Mouse (Mus musculus): ENCODE measurements at regions not wholly inside any gene's neighbourhood (a gene's known extent, or its start where the extent isn't known, plus 50 kb on each side); places are given as distances from the start of the nearest gene placed in this dataset.
"Not testable (repeated sequence)": the region's sequence is repeated elsewhere in the genome, so short reads cannot be mapped to it uniquely, and the experiment has no call there.

- peak; percentile 71 for ATAC-seq (ENCODE audit: low read depth)
- no peak overlapping the region for H3K4me2 ChIP-seq
- WGBS, result 18% methylated on average over 3 of the region's 3 CpGs
Measured at GRCm38 (mm10) chr3:17592463-17592862, 355.7 kb upstream of the Cypt12 start.

DNA sequence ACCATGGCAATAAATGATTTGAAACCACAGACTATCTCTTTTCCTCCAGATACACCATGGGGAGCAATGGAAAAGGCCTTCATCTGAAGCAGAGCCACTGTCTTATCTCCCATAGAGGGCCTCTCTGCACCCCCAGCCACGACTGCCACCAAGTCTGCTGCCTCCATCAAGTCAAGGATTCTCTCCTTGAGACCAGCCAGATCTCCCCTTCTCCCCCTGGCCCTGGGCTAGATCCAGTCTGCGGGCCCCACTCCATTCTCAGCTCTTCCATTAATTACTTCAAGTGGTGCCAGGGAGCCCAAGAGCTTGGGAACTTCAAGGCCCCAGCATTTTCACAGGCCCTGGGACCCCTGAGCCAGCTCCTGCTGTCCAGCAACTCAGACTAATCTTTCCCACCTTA, 351.8 kb upstream of the Cypt12 start:
- Histone ChIP-seq H3K36me3 (no peaks in the 10 kb centered on the region), H3K4me2 (no peak overlapping the region), H3K4me1 (replicated peaks) (no peaks in the 10 kb centered on the region), H3K27ac (replicated peaks) (no peak overlapping the region), H3K27me3 (no peaks in the 10 kb centered on the region), H3K4me3 (no peak overlapping the region), H3K9me3 (no peaks in the 10 kb centered on the region), H3K9ac (no peak overlapping the region)
- ATAC-seq (ENCODE audit: low read depth), result no peak
- 68% methylated on average over 2 of the region's 2 CpGs for WGBS

More at GRCm38 (mm10) chr3:17592463-17592862, 355.7 kb upstream of the Cypt12 start:
- no peak overlapping the region for H3K4me3 ChIP-seq
- H3K27me3 ChIP-seq, result no peaks in the 10 kb centered on the region
- no peak overlapping the region for H3K9ac ChIP-seq
- no peaks in the 10 kb centered on the region for H3K4me1 ChIP-seq (replicated peaks)
- no peaks in the 10 kb centered on the region for H3K9me3 ChIP-seq
- peak overlapping the region; percentile 61 for H3K27ac ChIP-seq (replicated peaks)
- no peaks in the 10 kb centered on the region for H3K36me3 ChIP-seq

GRCm38 (mm10) chr3:17613486-17613885, 334.7 kb upstream of the Cypt12 start:
- WGBS, result 95% methylated on average over 1 of the region's 1 CpGs

DNA sequence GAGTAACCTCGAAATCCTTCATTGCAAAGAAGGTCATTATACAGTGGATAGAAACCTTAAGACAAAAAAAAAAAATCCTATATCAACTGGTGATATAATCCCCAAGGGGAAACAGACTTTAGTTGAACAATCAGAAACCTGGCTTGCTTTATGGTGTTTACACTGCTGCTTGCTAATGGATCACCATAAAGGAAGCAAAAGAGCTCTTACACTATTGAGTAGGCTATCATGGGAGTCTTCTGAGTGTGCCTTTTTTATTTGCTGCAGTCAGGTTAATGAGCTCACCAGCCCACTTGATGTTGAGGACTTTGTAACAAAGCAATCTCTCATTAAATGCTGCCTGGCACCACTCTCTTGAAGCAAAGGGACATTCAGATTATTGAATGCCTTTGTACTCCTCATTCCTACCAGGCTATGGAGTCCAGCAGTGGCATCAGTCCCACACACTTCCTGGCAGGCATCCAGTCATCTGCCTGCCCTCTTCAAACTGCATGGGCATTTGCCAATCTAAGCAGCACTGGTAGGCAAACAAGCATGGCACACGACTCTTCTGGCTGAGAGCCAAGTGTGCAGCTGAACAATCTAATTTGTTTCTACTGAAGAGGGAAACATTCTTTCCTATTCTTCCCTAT, 331.7 kb upstream of the Cypt12 start:
- no peak overlapping the region for H3K4me3 ChIP-seq
- H3K4me2 ChIP-seq, result no peak overlapping the region
- no peaks in the 10 kb centered on the region for H3K9me3 ChIP-seq
- peak; percentile 77 for ATAC-seq (ENCODE audit: low read depth)
- H3K9ac ChIP-seq, result no peak overlapping the region
- peaks cover 12% of the 10 kb centered on the region for H3K4me1 ChIP-seq (replicated peaks)
- WGBS, result 45% methylated on average over 2 of the region's 2 CpGs
- H3K36me3 ChIP-seq, result no peaks in the 10 kb centered on the region
- H3K27ac ChIP-seq (replicated peaks), result peak overlapping the region; percentile 73
- peaks cover 14% of the 10 kb centered on the region for H3K27me3 ChIP-seq

More at GRCm38 (mm10) chr3:17613486-17613885, 334.7 kb upstream of the Cypt12 start:
- Histone ChIP-seq H3K27ac (replicated peaks) (0 out of 2 replicates have a peak overlapping the region, but pooled peaks have one; percentile 2), H3K9me3 (no peaks in the 10 kb centered on the region), H3K4me1 (replicated peaks) (0 out of 2 replicates have a peak, but pooled peaks cover 6% of the 10 kb centered on the region), H3K4me3 (no peak overlapping the region), H3K4me2 (no peak overlapping the region), H3K27me3 (peaks cover 14% of the 10 kb centered on the region), H3K9ac (no peak overlapping the region), H3K36me3 (no peaks in the 10 kb centered on the region)
- ATAC-seq (ENCODE audit: low read depth), result no peak

- H3K36me3 ChIP-seq, result no peaks in the 10 kb centered on the region
- H3K9me3 ChIP-seq, result no peaks in the 10 kb centered on the region
- peak; percentile 77 for ATAC-seq (ENCODE audit: low read depth)
- peaks cover 12% of the 10 kb centered on the region for H3K4me1 ChIP-seq (replicated peaks)
- H3K27ac ChIP-seq (replicated peaks), result peak overlapping the region; percentile 93
- peaks cover 8% of the 10 kb centered on the region for H3K27me3 ChIP-seq
- no peak overlapping the region for H3K9ac ChIP-seq
- H3K4me2 ChIP-seq, result peak overlapping the region; percentile 41
- WGBS, result 10% methylated on average over 2 of the region's 2 CpGs
- no peak overlapping the region for H3K4me3 ChIP-seq
Measured at GRCm38 (mm10) chr3:17619489-17619888, 328.7 kb upstream of the Cypt12 start.

DNA sequence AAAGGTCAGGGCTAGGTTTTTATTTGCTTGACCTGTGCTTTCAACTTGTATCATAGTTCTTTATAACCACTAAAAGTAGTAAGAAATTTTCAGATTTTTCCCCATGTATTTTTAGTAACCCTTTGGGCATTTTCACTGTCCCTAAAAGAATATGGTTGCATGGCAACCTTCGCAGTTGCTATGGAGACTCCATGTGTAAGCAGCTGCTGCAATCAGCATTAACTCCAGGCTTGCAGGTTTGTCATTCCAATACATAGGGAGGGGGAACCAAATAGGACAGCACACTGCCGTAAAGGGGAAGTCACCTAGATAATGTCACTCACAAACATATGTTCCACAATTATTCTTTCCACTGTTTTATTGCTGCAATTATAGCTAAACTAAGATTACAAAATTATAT, 328.3 kb upstream of the Cypt12 start:
- Histone ChIP-seq H3K9me3 (no peaks in the 10 kb centered on the region), H3K27me3 (peaks cover 8% of the 10 kb centered on the region), H3K4me1 (replicated peaks) (peaks cover 12% of the 10 kb centered on the region), H3K4me3 (no peak overlapping the region), H3K27ac (replicated peaks) (peak overlapping the region; percentile 93), H3K4me2 (peak overlapping the region; percentile 41), H3K36me3 (no peaks in the 10 kb centered on the region), H3K9ac (no peak overlapping the region)
- WGBS, result 21% methylated on average over 2 of the region's 2 CpGs
- ATAC-seq (ENCODE audit: low read depth), result peak; percentile 96

- Histone ChIP-seq H3K27ac (replicated peaks) (peak overlapping the region; percentile 87), H3K9me3 (no peaks in the 10 kb centered on the region), H3K27me3 (peaks cover 3% of the 10 kb centered on the region), H3K4me2 (no peak overlapping the region), H3K4me1 (replicated peaks) (peaks cover 12% of the 10 kb centered on the region), H3K9ac (no peak overlapping the region), H3K36me3 (no peaks in the 10 kb centered on the region), H3K4me3 (no peak overlapping the region)
- WGBS, result 65% methylated on average over 2 of the region's 2 CpGs
- peak; percentile 52 for ATAC-seq (ENCODE audit: low read depth)
Measured at GRCm38 (mm10) chr3:17620398-17620797, 327.8 kb upstream of the Cypt12 start.

- H3K4me2 ChIP-seq, result no peak overlapping the region
- 73% methylated on average over 3 of the region's 3 CpGs for WGBS
- ATAC-seq (ENCODE audit: low read depth), result no peak
- H3K4me1 ChIP-seq (replicated peaks), result no peaks in the 10 kb centered on the region
- no peak overlapping the region for H3K27ac ChIP-seq (replicated peaks)
- H3K9me3 ChIP-seq, result no peaks in the 10 kb centered on the region
- H3K9ac ChIP-seq, result no peak overlapping the region
- H3K36me3 ChIP-seq, result no peaks in the 10 kb centered on the region
- H3K27me3 ChIP-seq, result no peaks in the 10 kb centered on the region
- no peak overlapping the region for H3K4me3 ChIP-seq
Measured at GRCm38 (mm10) chr3:17632484-17632883, 315.7 kb upstream of the Cypt12 start.

DNA sequence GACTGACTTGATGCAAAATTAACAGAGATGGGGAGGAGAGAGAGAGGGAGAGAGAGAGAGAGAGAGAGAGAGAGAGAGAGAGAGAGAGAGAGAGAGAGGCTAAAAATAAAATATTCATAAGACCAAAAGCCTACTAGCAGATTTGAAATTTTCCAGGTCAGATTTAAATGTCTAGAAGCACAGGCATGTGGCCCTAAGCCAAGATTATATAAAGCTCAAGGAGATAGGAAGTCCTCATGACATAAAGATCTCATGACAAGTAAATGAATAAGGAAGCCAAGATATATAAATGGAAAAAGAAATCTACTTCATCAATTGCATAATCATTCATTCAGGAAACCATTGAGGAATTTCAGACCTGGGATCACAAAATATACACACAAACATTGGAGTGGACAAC, 311.9 kb upstream of the Cypt12 start:
- no peak overlapping the region for H3K27ac ChIP-seq (replicated peaks)
- ATAC-seq (ENCODE audit: low read depth), result no peak
- no peaks in the 10 kb centered on the region for H3K4me1 ChIP-seq (replicated peaks)
- H3K4me3 ChIP-seq, result no peak overlapping the region
- H3K27me3 ChIP-seq, result no peaks in the 10 kb centered on the region
- no peak overlapping the region for H3K9ac ChIP-seq
- no peaks in the 10 kb centered on the region for H3K9me3 ChIP-seq
- no peaks in the 10 kb centered on the region for H3K36me3 ChIP-seq
- H3K4me2 ChIP-seq, result no peak overlapping the region

GRCm38 (mm10) chr3:17659988-17660387, 288.2 kb upstream of the Cypt12 start:
- H3K9me3 ChIP-seq; H3K27me3 ChIP-seq; H3K4me3 ChIP-seq; H3K4me2 ChIP-seq; H3K4me1 ChIP-seq (replicated peaks); H3K9ac ChIP-seq; H3K36me3 ChIP-seq; H3K27ac ChIP-seq (replicated peaks); ATAC-seq (ENCODE audit: low read depth): not testable (repeated sequence)
- 88% methylated on average over 2 of the region's 2 CpGs for WGBS

DNA sequence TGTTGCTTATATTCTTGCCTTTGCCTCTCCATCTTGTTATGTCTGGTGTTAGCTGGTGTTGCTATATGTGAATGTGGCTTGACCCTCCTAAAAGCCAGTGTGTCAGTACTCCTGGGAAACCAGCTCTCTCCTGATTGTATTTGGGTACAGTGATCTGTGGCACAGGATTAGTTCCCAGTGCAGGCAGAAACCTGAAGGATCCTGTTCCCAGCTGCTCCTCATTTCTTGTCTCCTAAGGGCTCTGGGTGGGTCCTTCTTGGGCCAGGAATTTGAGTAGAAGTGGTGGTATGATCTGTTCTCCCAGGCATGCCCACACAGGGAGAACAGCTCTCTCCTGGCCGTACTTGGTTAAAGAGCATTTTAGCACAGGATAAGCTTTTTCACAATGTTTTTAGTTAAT, 286.2 kb upstream of the Cypt12 start:
- no peaks in the 10 kb centered on the region for H3K27me3 ChIP-seq
- no peak overlapping the region for H3K27ac ChIP-seq (replicated peaks)
- no peaks in the 10 kb centered on the region for H3K36me3 ChIP-seq
- WGBS, result 92% methylated on average over 1 of the region's 1 CpGs
- no peak overlapping the region for H3K4me3 ChIP-seq
- H3K4me2 ChIP-seq, result no peak overlapping the region
- H3K4me1 ChIP-seq (replicated peaks), result no peaks in the 10 kb centered on the region
- no peaks in the 10 kb centered on the region for H3K9me3 ChIP-seq
- no peak for ATAC-seq (ENCODE audit: low read depth)
- no peak overlapping the region for H3K9ac ChIP-seq

- no peaks in the 10 kb centered on the region for H3K4me1 ChIP-seq (replicated peaks)
- H3K27ac ChIP-seq (replicated peaks), result no peak overlapping the region
- no peaks in the 10 kb centered on the region for H3K36me3 ChIP-seq
- H3K4me3 ChIP-seq, result no peak overlapping the region
- 88% methylated on average over 1 of the region's 1 CpGs for WGBS
- no peak overlapping the region for H3K4me2 ChIP-seq
- no peak overlapping the region for H3K9ac ChIP-seq
- ATAC-seq (ENCODE audit: low read depth), result no peak
- H3K27me3 ChIP-seq, result no peaks in the 10 kb centered on the region
- no peaks in the 10 kb centered on the region for H3K9me3 ChIP-seq
Measured at GRCm38 (mm10) chr3:17667016-17667415, 281.2 kb upstream of the Cypt12 start.

DNA sequence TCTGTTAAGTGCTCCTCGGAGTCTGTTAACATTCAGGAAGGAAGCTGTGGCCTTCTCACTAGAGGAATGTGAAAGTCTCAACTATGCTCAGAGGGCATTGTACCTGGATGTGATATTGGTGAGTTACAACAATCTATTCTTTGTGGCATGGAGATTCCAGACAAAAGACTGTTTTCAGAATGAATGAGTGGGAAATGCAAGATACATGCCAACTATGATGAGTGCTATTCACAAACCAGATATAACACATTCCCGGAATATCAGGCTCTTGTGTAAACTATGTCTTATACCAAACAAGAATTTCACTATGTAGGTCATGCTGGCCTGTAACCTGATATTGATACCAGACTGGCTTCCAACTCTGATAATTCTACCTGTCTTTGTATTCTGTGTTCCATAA, 279.4 kb upstream of the Cypt12 start:
- no peak for ATAC-seq (ENCODE audit: low read depth)
- Histone ChIP-seq H3K4me2 (no peak overlapping the region), H3K9me3 (no peaks in the 10 kb centered on the region), H3K27me3 (no peaks in the 10 kb centered on the region), H3K27ac (replicated peaks) (no peak overlapping the region), H3K4me1 (replicated peaks) (no peaks in the 10 kb centered on the region), H3K36me3 (no peaks in the 10 kb centered on the region), H3K4me3 (no peak overlapping the region), H3K9ac (no peak overlapping the region)
- WGBS, result 93% methylated on average over 2 of the region's 2 CpGs

Data from neural tube, embryonic 13.5 days (tissue).